29 mouse cellular contexts compared by ENCODE assay signal in genomic region chr4:123655245-123655644, GRCm38 (mm10). TPM values are rescaled to one million over a fixed set of nuclear protein-coding genes. Genes with fewer than 3 reads are reported as not detected.
DNase-seq lines count a peak whose midpoint lies in the region; ATAC-seq and TF ChIP-seq lines count a peak whose summit lies in the region.
"Had no signal": no experiment of that assay in that cellular context is flagged by ENCODE, and none has a peak within 500 bp of the region (broad histone marks: within the 10 kb centered on the region; RNA-seq: fewer than 3 reads in every experiment).

No protein-coding gene starts in this region.

- H3K4me2 ChIP-seq in stomach, embryonic 15.5 days, result no peak overlapping the region
- no peak overlapping the region for H3K4me2 ChIP-seq in stomach, postnatal 0 days (replicated peaks; ENCODE audit: low read depth)
- no peak overlapping the region for H3K4me2 ChIP-seq in liver, embryonic 16.5 days (ENCODE audit: low read depth, low read length)
- H3K4me2 ChIP-seq: heart, embryonic 13.5 days; limb, embryonic 12.5 days; midbrain, embryonic 13.5 days; neural tube, embryonic 12.5 days had no signal

- TF ChIP-seq EP300 in stomach, postnatal 0 days (optimal IDR thresholded peaks at IDR 0.05), result no peak

- no peaks in the 10 kb centered on the region for H3K9me3 ChIP-seq in stomach, embryonic 15.5 days
- H3K9me3 ChIP-seq in stomach, postnatal 0 days (ENCODE audit: control insufficient read depth, low read length), result no peaks in the 10 kb centered on the region
- H3K9me3 ChIP-seq in liver, embryonic 16.5 days (replicated peaks; ENCODE audit: control insufficient read depth, low read length), result no peaks in the 10 kb centered on the region
- H3K9me3 ChIP-seq: embryonic facial prominence, embryonic 10.5 days; forebrain, embryonic 10.5 days; heart, embryonic 13.5 days; limb, embryonic 12.5 days; midbrain, embryonic 13.5 days; neural tube, embryonic 12.5 days had no signal

- no peak for DNase-seq in stomach, postnatal 0 days (ENCODE audit: low spot score)
- DNase-seq in liver, result peak; percentile 51
- DNase-seq in right cerebral cortex, postnatal 25 days, result no peak
- DNase-seq in layer of hippocampus, adult 9-11 months, result no peak
- DNase-seq in frontal cortex, adult 2 months (ENCODE audit: extremely low spot score in 1 of 2, low spot score in 1 of 2), result no peak
- DNase-seq: adrenal gland, postnatal 14 days; cerebellum, adult 8-10 months; gastrocnemius, postnatal 36 days; heart, adult 2 months; heart, postnatal 14 days; kidney, postnatal 25 days; layer of hippocampus, postnatal 36 days; lung, adult 2 months; lung, postnatal 14 days; retina, postnatal 1 day; thymus, adult 18-20 months; thymus, postnatal 36 days had no signal

- no peak for TF ChIP-seq CTCF in stomach, postnatal 0 days (IDR thresholded peaks at IDR 0.05; ENCODE audit: low read depth)

- no peak overlapping the region for H3K27ac ChIP-seq in stomach, embryonic 15.5 days
- H3K27ac ChIP-seq in stomach, postnatal 0 days (replicated peaks), result no peak overlapping the region
- H3K27ac ChIP-seq in liver, embryonic 16.5 days (ENCODE audit: low read length), result peak overlapping the region; percentile 17; the same call in 1 of the 2 replicates
- H3K27ac ChIP-seq: embryonic facial prominence, embryonic 10.5 days; forebrain, embryonic 10.5 days; heart, adult 2 months; heart, embryonic 13.5 days; layer of hippocampus, adult 2 months; limb, embryonic 12.5 days; midbrain, embryonic 13.5 days; neural tube, embryonic 12.5 days had no signal

- H3K27me3 ChIP-seq in stomach, embryonic 15.5 days (replicated peaks), result no peaks in the 10 kb centered on the region
- no peaks in the 10 kb centered on the region for H3K27me3 ChIP-seq in stomach, postnatal 0 days (ENCODE audit: control insufficient read depth, insufficient read depth, low read length)
- no peaks in the 10 kb centered on the region for H3K27me3 ChIP-seq in liver, embryonic 16.5 days (ENCODE audit: control insufficient read depth, insufficient read depth, low read depth, low read length)
- H3K27me3 ChIP-seq: heart, embryonic 13.5 days; limb, embryonic 12.5 days; midbrain, embryonic 13.5 days; neural tube, embryonic 12.5 days had no signal

- H3K4me1 ChIP-seq in stomach, embryonic 15.5 days, result no peaks in the 10 kb centered on the region; the same call in 1 of the 2 replicates
- 0 out of 2 replicates have a peak, but pooled peaks cover 2% of the 10 kb centered on the region for H3K4me1 ChIP-seq in stomach, postnatal 0 days (replicated peaks; ENCODE audit: control insufficient read depth, insufficient read depth)
- peaks cover 29% of the 10 kb centered on the region for H3K4me1 ChIP-seq in liver, embryonic 16.5 days (ENCODE audit: control insufficient read depth, low read depth, low read length)
- H3K4me1 ChIP-seq: forebrain, embryonic 10.5 days; limb, embryonic 12.5 days; neural tube, embryonic 12.5 days had no signal

- H3K4me3 ChIP-seq in stomach, embryonic 15.5 days (replicated peaks), result no peak overlapping the region
- no peak overlapping the region for H3K4me3 ChIP-seq in stomach, postnatal 0 days (ENCODE audit: low read depth, low read length)
- no peak overlapping the region for H3K4me3 ChIP-seq in liver, embryonic 16.5 days (ENCODE audit: low read depth, low read length)
- H3K4me3 ChIP-seq: embryonic facial prominence, embryonic 10.5 days; forebrain, embryonic 10.5 days; heart, adult 2 months; heart, embryonic 13.5 days; layer of hippocampus, adult 2 months; limb, embryonic 12.5 days; midbrain, embryonic 13.5 days; neural tube, embryonic 12.5 days had no signal

- ATAC-seq in stomach, embryonic 15.5 days (ENCODE audit: insufficient read depth, low FRiP score, low read depth), result peak; percentile 14; the same call in 1 of the 2 replicates
- no peak for ATAC-seq in stomach, postnatal 0 days (ENCODE audit: low FRiP score, low TSS enrichment)
- peak; percentile 88 for ATAC-seq in liver, embryonic 16.5 days (ENCODE audit: low read depth)
- ATAC-seq: CD4-positive, CD25-positive, alpha-beta regulatory T cell, adult 4 months; forebrain, embryonic 16.5 days; intestine, postnatal 0 days; midbrain, embryonic 13.5 days had no signal

- WGBS in stomach, embryonic 15.5 days, result 78% methylated on average over 5 of the region's 5 CpGs
- WGBS in stomach, postnatal 0 days, result 85% methylated on average over 5 of the region's 5 CpGs
- WGBS in liver, embryonic 16.5 days (ENCODE audit: insufficient replicate concordance), result 27% methylated on average over 5 of the region's 5 CpGs

- H3K36me3 ChIP-seq in stomach, embryonic 15.5 days, result no peaks in the 10 kb centered on the region
- H3K36me3 ChIP-seq in stomach, postnatal 0 days (ENCODE audit: control insufficient read depth, insufficient read depth, low read length), result no peaks in the 10 kb centered on the region
- no peaks in the 10 kb centered on the region for H3K36me3 ChIP-seq in liver, embryonic 16.5 days (ENCODE audit: control insufficient read depth, insufficient read depth)
- H3K36me3 ChIP-seq: heart, embryonic 13.5 days; limb, embryonic 12.5 days; midbrain, embryonic 13.5 days; neural tube, embryonic 12.5 days had no signal

- H3K9ac ChIP-seq in stomach, embryonic 15.5 days, result no peak overlapping the region
- no peak overlapping the region for H3K9ac ChIP-seq in stomach, postnatal 0 days (ENCODE audit: low read length)
- no peak overlapping the region for H3K9ac ChIP-seq in liver, embryonic 16.5 days (ENCODE audit: low read depth, low read length)
- H3K9ac ChIP-seq: heart, embryonic 13.5 days; limb, embryonic 12.5 days; midbrain, embryonic 13.5 days; neural tube, embryonic 12.5 days had no signal

RNA-seq across cellular contexts. Expression of gene Macf1, which starts 28.9 kb away (rescaled TPM):
- polyA plus RNA-seq in stomach, embryonic 15.5 days (2015; fragmentation: Nextera tagmentation; extraction: Ambion mirVana), result 34.6 and 36.1 TPM in 2 replicates
- polyA plus RNA-seq in stomach, postnatal 0 days (2015; fragmentation: Nextera tagmentation; extraction: Ambion mirVana), result 26.6 and 28.9 TPM in 2 replicates
- polyA plus RNA-seq in liver, embryonic 16.5 days (2015; fragmentation: Nextera tagmentation; extraction: Ambion mirVana), result 8.1 and 8.3 TPM in 2 replicates
- 164 and 184 TPM in 2 replicates for polyA plus RNA-seq in frontal cortex, adult 2 months (2012; rRNA removed)
